Mouse (Mus musculus): ENCODE data around the gene Klf7. TPM values are rescaled to one million over a fixed set of nuclear protein-coding genes. Genes with fewer than 3 reads are reported as not detected.
A peak's percentile ranks its signal among the peaks of the same experiment; 100 is the strongest.

Klf7 gene
- polyA plus RNA-seq, 1 experiment from 2014 or later, result 59.4 TPM

DNA sequence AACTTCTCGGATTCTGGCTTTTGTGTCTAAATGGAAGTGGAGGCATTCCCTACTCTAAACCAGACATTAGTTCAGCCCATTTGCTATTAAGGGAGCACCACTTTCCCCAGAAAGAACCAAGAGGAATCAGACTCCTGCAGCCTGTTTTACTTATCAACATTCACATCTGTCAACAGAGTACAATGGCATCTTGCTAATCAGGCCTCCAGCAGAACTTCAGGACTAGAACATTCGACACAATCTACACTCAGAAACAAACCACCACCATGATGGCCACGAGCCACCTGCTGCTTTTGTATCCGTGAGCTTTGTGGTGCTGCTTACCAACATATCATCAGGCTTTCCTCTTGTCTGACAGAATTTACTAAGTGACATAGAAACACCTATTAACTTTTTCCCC, 23.3 kb downstream of the Klf7 start:
- 77% methylated on average over 4 of the region's 4 CpGs for WGBS
- no peak for ATAC-seq (ENCODE audit: low FRiP score, low read depth)

DNA sequence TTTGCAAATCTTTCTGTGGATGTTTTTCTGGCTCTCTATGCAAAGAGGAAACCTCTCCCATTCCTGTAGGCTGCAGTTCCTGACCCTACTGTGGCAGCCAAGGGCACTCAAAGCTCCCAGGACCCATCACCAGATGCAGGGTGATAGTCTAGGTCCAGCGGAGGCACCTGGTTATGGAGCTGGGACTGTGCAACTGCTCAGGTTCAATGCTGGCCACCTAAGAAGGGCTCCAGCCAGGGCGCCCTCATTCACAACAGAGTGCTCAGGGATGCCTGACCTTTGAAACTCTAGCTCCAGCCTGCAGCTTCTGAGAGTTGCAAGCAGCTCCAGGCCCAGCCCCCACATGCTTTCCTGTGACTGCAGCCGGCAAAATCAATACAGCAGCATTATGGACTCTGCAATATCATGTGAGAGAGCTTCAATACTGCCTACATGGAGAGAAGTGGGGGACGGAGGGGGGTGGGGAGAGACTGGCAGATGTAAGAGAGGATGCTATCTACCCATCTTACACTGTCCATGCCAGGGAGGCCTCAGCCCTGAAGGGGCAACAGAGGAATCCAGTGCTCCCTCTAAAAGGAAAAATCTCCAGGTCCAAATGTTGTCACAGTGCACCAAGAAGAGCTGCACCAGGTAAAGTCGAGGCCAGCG, 24.3 kb downstream of the Klf7 start:
- WGBS, result 75% methylated on average over 6 of the region's 6 CpGs
- H3K27me3 ChIP-seq (replicated peaks), result no peaks in the 10 kb centered on the region
- H3K4me3 ChIP-seq, result no peak overlapping the region
- H3K4me2 ChIP-seq (replicated peaks), result 0 out of 2 replicates have a peak overlapping the region, but pooled peaks have one; percentile 9
- H3K36me3 ChIP-seq, result no peaks in the 10 kb centered on the region
- no peak overlapping the region for H3K27ac ChIP-seq
- no peak for ATAC-seq (ENCODE audit: low FRiP score, low read depth)
- H3K9ac ChIP-seq, result no peak overlapping the region
- H3K9me3 ChIP-seq, result no peaks in the 10 kb centered on the region
- peaks cover 16% of the 10 kb centered on the region for H3K4me1 ChIP-seq

More for the DNA sequence above, 23.3 kb downstream of the Klf7 start:
- H3K4me2 ChIP-seq (replicated peaks), result no peak overlapping the region
- H3K9me3 ChIP-seq, result no peaks in the 10 kb centered on the region
- no peaks in the 10 kb centered on the region for H3K36me3 ChIP-seq
- no peak overlapping the region for H3K4me3 ChIP-seq
- peaks cover 16% of the 10 kb centered on the region for H3K4me1 ChIP-seq
- no peak overlapping the region for H3K9ac ChIP-seq
- no peak overlapping the region for H3K27ac ChIP-seq
- H3K27me3 ChIP-seq (replicated peaks), result no peaks in the 10 kb centered on the region

DNA sequence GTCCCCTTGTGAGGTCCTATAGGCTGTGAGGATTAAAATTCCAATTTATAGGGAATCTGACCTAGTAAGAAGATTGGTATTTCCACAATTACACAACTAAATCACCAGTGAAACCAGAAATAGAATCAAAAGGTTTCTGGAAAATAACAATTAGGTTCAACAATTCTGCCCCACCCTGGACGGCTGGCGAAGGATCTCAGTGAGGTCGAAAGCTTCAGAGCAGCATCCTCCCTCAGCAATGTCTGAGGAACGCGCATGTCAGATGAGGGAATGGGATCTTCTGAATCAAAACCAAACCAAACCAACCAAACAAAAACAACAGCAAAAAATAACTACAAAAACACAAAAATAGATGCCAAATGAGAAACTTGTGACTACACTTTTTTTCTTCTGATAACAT, 29.1 kb downstream of the Klf7 start:
- 96% methylated on average over 5 of the region's 5 CpGs for WGBS
- H3K27ac ChIP-seq, result no peak overlapping the region
- peaks cover 19% of the 10 kb centered on the region for H3K4me1 ChIP-seq
- ATAC-seq (ENCODE audit: low FRiP score, low read depth), result no peak
- H3K4me2 ChIP-seq (replicated peaks), result no peak overlapping the region
- no peaks in the 10 kb centered on the region for H3K9me3 ChIP-seq
- no peak overlapping the region for H3K4me3 ChIP-seq
- H3K36me3 ChIP-seq, result no peaks in the 10 kb centered on the region
- no peaks in the 10 kb centered on the region for H3K27me3 ChIP-seq (replicated peaks)
- H3K9ac ChIP-seq, result no peak overlapping the region

DNA sequence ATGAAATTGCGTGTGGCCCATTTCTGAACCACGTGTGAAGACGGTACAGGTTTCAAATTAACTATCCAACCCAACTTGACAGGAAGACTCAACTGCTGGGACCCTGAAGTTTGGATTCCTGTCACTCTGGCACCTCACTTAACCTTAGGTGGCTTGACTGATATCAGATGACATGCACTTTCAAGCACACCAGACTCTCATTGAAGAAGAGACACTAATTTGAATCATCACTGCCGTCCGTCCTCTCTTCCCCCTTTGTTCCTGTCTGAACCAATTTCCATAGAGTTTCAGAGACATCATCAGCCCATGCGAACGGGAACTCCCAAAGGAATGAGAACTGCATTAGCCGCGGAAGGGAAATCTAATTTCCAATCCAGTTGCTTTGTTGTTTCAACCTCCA, 30.5 kb downstream of the Klf7 start:
- Histone ChIP-seq H3K9me3 (no peaks in the 10 kb centered on the region), H3K27ac (no peak overlapping the region), H3K4me1 (peaks cover 21% of the 10 kb centered on the region), H3K9ac (no peak overlapping the region), H3K36me3 (no peaks in the 10 kb centered on the region), H3K4me3 (no peak overlapping the region), H3K27me3 (replicated peaks) (no peaks in the 10 kb centered on the region), H3K4me2 (replicated peaks) (no peak overlapping the region)
- ATAC-seq (ENCODE audit: low FRiP score, low read depth), result no peak
- 76% methylated on average over 9 of the region's 9 CpGs for WGBS

DNA sequence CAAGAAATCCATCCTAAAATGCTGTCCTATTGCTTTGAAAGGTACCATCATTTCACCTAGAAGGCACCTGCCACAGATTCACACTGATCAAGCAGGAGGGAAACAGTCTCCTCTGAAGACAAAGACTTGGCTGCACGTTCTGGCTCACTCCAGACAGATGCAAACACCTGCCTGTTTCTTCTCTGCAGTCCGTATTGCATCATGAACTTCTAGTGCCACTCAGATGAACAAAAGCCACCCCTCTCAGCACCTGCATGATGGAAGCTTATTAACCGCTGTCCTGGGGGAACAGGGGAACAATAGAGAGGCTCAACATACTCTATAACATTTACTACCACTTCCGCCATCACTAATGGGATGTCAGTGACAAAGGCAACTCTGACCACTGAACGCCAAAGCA, 31.5 kb downstream of the Klf7 start:
- Histone ChIP-seq H3K4me3 (no peak overlapping the region), H3K9ac (no peak overlapping the region), H3K36me3 (no peaks in the 10 kb centered on the region), H3K4me1 (peaks cover 21% of the 10 kb centered on the region), H3K27ac (no peak overlapping the region), H3K9me3 (no peaks in the 10 kb centered on the region), H3K4me2 (replicated peaks) (no peak overlapping the region), H3K27me3 (replicated peaks) (no peaks in the 10 kb centered on the region)
- ATAC-seq (ENCODE audit: low FRiP score, low read depth), result no peak
- 77% methylated on average over 5 of the region's 5 CpGs for WGBS

DNA sequence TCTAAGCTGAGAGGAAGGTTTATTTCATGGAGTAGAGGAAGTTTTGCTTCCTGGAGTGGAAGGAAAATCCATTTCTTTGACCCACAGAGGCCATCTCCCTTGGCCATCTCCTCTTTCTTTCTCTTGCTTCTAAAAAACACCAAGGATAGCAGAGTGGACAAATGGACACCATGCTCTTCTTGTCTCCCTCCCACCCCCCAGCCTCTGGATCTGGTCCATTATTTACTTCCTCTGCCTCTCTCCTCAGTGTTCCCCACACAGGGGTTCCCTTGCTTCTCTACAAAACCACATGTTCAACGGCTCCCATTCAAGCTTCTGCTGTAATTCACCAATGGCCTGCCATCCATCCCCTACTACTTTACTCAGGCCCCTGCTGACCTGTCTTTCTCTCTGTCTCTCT, 32.4 kb downstream of the Klf7 start:
- WGBS, result 65% methylated on average over 1 of the region's 1 CpGs
- no peaks in the 10 kb centered on the region for H3K9me3 ChIP-seq
- H3K36me3 ChIP-seq, result no peaks in the 10 kb centered on the region
- peaks cover 21% of the 10 kb centered on the region for H3K4me1 ChIP-seq
- H3K4me3 ChIP-seq, result no peak overlapping the region
- no peak overlapping the region for H3K27ac ChIP-seq
- no peak for ATAC-seq (ENCODE audit: low FRiP score, low read depth)
- H3K27me3 ChIP-seq (replicated peaks), result no peaks in the 10 kb centered on the region
- H3K9ac ChIP-seq, result no peak overlapping the region
- no peak overlapping the region for H3K4me2 ChIP-seq (replicated peaks)

DNA sequence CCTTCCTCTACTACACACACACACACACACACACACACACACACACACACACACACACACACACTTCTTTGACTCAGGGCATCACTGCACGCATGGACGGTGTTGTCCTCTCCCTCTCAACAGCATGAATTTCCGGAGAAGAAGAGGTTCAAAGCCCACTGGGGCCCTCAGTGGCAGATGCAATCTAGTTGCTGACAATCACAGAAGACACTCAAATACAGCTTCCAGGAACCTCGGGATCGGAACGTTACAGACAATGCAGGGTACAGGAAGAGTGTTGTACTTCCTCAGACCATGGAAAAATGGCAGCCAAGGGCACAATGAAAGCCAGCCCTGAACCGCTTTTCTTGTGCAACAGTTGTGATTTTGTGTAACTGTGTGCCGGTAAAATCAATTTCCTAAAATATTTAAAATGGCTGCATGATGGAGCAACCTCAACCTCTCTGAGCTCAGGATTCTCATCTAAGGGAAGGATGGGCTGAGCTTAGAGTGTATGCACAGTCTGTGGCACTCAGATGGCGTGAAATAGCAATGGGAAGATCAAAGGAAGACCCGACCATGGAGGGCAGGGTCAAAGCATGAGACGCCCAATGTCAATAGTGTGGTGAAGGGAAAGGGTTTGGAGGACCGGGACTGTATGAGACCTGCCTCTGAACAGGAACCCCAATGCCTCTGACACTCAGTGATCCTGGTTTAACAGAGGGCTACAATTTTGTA, 33.3 kb downstream of the Klf7 start:
- 0 out of 2 replicates have a peak, but pooled peaks have one; percentile 44 for ATAC-seq (ENCODE audit: low FRiP score, low read depth)
- H3K9me3 ChIP-seq, result no peaks in the 10 kb centered on the region
- no peaks in the 10 kb centered on the region for H3K36me3 ChIP-seq
- peak overlapping the region; percentile 32 for H3K4me2 ChIP-seq (replicated peaks)
- no peaks in the 10 kb centered on the region for H3K27me3 ChIP-seq (replicated peaks)
- WGBS, result 71% methylated on average over 12 of the region's 12 CpGs
- 0 out of 2 replicates have a peak overlapping the region, but pooled peaks have one; percentile 20 for H3K27ac ChIP-seq
- no peak overlapping the region for H3K9ac ChIP-seq
- no peak overlapping the region for H3K4me3 ChIP-seq
- H3K4me1 ChIP-seq, result peaks cover 21% of the 10 kb centered on the region

DNA sequence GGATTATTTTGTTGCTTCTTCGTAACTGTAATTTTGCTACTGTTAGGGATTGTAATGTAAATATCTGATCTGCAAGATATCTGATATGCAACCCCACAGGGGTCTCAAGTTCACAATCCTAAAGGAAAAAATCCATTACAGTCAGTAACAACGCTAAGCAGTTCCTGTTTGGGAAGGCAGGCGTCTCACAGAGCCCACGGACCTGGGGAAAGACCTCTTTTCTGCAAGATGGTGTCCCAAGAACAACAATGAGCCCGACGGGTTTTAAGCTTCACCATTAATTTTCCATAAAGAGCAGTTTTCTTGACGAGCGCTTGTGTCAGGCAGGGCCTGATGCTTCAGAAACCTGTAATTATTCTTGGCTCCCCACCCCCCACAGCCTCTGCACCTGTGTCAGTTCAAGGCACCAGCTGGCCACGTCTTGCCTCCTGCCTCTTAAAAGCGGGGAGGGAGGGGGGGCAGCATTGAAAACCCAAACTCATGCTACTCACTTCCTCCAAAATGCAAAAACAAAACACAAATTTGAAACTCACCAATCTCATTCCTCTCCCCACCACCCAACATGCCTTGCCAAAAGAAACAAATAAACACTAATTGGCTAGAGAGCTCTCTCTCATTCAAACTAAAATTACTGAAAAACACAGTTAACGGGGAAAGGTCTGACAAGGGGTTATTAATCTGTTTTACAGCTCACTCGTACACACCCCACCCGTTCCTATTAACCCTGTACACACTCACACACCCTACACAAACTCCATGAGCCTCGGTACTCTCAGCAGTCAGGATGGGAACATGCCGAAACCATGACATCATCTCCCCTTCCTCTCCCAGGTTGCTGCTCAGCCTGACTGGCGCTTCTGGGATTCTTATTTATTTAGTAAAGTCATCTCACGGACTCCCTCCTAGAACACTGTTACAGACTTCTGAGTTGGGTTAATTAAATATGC, 34.2 kb downstream of the Klf7 start:
- Histone ChIP-seq H3K27ac (0 out of 2 replicates have a peak overlapping the region, but pooled peaks have one; percentile 20), H3K9ac (no peak overlapping the region), H3K27me3 (replicated peaks) (no peaks in the 10 kb centered on the region), H3K4me3 (no peak overlapping the region), H3K9me3 (no peaks in the 10 kb centered on the region), H3K4me1 (peaks cover 21% of the 10 kb centered on the region), H3K4me2 (replicated peaks) (peak overlapping the region; percentile 32), H3K36me3 (no peaks in the 10 kb centered on the region)
- WGBS, result 32% methylated on average over 17 of the region's 17 CpGs
- ATAC-seq (ENCODE audit: low FRiP score, low read depth), result peak; percentile 75; the same call in 1 of the 2 replicates

DNA sequence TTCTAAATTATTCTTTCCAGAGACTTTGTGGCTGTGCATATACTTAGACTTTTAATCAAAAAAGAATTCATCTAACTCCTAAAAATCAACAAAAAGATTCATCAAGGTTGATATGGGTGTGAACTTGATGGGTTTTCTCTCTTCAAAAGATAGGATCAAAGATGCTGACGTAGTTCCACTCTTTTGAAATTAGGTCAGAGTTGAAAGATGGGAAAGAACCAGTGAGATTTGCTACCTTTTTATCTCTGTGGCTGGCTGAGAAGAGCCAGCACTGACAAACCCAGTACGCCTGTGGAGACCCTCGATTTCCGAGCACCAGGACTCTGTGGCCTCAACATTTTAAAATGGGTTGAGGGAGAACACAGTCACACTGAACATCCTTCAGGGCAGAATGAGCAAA, 36.2 kb downstream of the Klf7 start:
- 87% methylated on average over 4 of the region's 4 CpGs for WGBS
- no peaks in the 10 kb centered on the region for H3K9me3 ChIP-seq
- peaks cover 21% of the 10 kb centered on the region for H3K4me1 ChIP-seq
- ATAC-seq (ENCODE audit: low FRiP score, low read depth), result no peak
- H3K9ac ChIP-seq, result no peak overlapping the region
- no peaks in the 10 kb centered on the region for H3K27me3 ChIP-seq (replicated peaks)
- no peaks in the 10 kb centered on the region for H3K36me3 ChIP-seq
- no peak overlapping the region for H3K27ac ChIP-seq
- H3K4me2 ChIP-seq (replicated peaks), result no peak overlapping the region
- no peak overlapping the region for H3K4me3 ChIP-seq

DNA sequence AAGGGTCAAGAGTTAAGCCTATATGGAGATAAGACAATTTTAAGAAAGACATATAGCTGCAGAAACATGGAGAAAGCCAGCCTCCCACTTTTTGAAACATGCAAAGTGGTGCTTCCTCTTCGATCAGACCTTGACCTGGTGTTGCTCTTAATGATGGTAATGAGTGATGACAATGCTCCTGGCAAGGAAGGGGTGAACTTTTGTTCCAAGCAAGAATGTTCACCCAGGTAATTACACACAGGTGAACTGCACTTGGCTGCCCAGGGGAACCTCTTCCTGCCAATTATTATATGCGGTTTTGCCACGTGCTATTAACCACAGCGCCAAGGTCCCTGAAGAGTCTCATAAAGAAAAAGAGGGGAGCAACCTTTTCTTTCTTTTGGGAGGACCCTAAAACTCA, 36.7 kb downstream of the Klf7 start:
- no peak overlapping the region for H3K4me2 ChIP-seq (replicated peaks)
- no peak for ATAC-seq (ENCODE audit: low FRiP score, low read depth)
- H3K9ac ChIP-seq, result no peak overlapping the region
- no peaks in the 10 kb centered on the region for H3K36me3 ChIP-seq
- no peaks in the 10 kb centered on the region for H3K9me3 ChIP-seq
- peaks cover 18% of the 10 kb centered on the region for H3K4me1 ChIP-seq
- no peak overlapping the region for H3K27ac ChIP-seq
- no peak overlapping the region for H3K4me3 ChIP-seq
- 91% methylated on average over 4 of the region's 4 CpGs for WGBS
- H3K27me3 ChIP-seq (replicated peaks), result no peaks in the 10 kb centered on the region

DNA sequence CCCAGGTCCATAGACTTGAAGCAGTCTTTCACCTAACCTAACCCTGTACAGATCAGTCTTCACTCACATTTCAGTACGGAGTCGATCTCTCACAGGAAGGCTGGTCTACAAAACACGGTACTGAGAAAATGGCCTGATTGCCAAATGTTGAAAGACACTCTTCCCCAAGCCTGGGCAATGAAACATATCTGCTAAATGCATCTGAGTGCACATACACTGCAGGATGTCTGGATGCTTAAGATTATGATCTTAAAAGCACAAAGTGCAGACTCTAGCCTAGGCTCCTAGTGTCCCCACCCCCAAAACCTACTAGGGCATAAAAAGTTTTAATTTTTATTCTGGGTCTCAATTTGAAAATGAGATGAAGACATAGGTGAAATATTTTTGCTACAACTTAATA, 37.4 kb downstream of the Klf7 start:
- no peaks in the 10 kb centered on the region for H3K9me3 ChIP-seq
- H3K27me3 ChIP-seq (replicated peaks), result no peaks in the 10 kb centered on the region
- no peak overlapping the region for H3K9ac ChIP-seq
- 86% methylated on average over 3 of the region's 3 CpGs for WGBS
- no peak overlapping the region for H3K4me3 ChIP-seq
- no peaks in the 10 kb centered on the region for H3K36me3 ChIP-seq
- no peak for ATAC-seq (ENCODE audit: low FRiP score, low read depth)
- no peak overlapping the region for H3K27ac ChIP-seq
- H3K4me1 ChIP-seq, result peaks cover 18% of the 10 kb centered on the region
- no peak overlapping the region for H3K4me2 ChIP-seq (replicated peaks)

DNA sequence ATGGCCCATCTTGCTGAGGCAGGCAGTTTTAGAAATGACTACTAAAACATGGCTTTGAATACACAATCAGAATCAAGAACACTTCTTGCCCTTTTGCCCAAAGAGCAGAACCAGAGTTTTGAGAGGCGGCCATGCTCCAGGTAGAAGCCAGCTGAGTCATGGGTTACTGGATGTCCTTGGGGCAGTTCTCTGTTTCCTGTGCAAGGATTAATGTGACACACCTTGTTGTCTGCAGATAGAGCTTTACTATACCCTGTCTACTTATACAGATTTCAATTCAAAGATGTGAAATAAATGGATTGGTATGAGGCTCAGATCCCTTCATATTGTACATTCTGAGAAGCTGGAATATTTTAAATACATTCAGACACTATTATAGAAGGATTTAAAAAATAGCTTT, 40.3 kb downstream of the Klf7 start:
- Histone ChIP-seq H3K4me2 (replicated peaks) (no peak overlapping the region), H3K4me3 (no peak overlapping the region), H3K27ac (no peak overlapping the region), H3K36me3 (peaks cover 14% of the 10 kb centered on the region), H3K9ac (no peak overlapping the region), H3K27me3 (replicated peaks) (no peaks in the 10 kb centered on the region), H3K4me1 (peaks cover 12% of the 10 kb centered on the region), H3K9me3 (no peaks in the 10 kb centered on the region)
- no peak for ATAC-seq (ENCODE audit: low FRiP score, low read depth)
- WGBS, result 90% methylated on average over 1 of the region's 1 CpGs

Measured in neural tube, embryonic 12.5 days (tissue).